Mouse (Mus musculus) granulocyte monocyte progenitor cell, adult 5-6 weeks (primary cell): ENCODE measurements around the gene Palld. TPM values are rescaled to one million over a fixed set of nuclear protein-coding genes. Genes with fewer than 3 reads are reported as not detected.

Experiments used
- ATAC-seq: replicated peaks from 2 replicates; pipeline ENCODE4 v1.8.0; 2016; ENCODE audit warnings: mild to moderate bottlenecking, moderate TSS enrichment, inconsistent platforms; ENCODE audit not compliant: poor library complexity, severe bottlenecking
- total RNA-seq, 2 experiments: library from RNA; stranded (forward) in 1 of 2; stranded (reverse) in 1 of 2; fragments of 200-712, 200-1000 nt in 1 of 2; fragments of >200 nt in 1 of 2; fragmentation: Nextera tagmentation in 1 of 2; gene quantifications; 2 replicates each; pipeline ENCODE4 v1.2.3; 2014 to 2017

The Palld gene
- total RNA-seq, 2 experiments from 2014 or later = not detected

DNA sequence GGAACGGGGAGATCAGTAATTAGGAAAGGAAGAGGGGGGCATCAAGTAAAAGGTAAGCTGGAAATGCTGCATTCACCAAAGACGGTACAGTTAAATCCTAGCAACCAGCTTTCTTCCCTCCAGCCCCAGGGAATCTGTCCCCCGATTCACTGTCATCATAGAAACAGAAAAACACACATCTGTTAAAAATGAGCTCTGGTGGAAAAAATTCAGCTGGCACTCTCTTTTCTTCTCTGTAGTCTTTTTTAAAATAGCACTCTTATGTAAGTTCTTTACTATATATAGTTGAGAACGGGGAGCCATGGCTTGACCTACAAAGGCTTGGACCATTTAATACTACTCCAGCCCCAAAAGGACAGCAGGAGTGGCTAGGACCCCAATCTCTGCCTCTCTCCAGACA is 332.8 kb downstream of the Palld start:
- no peak for ATAC-seq

DNA sequence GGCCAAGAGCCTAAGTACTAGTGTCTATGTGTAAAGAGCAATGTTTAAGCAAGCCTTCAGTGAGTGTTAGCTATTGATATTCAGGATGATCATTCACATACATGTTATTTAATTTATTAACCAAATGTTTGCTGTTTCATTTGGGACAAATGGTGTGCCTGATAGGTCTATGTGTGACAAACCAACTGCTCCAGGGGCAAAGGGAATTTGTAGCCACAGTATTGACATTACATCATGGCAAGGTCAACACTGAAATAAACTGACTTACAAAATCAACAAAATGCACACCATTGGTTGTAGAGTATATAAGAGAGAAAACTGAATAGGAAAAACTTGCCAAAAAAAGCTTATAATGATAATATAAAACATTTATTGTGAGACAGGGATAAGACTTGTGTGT is 333.3 kb downstream of the Palld start:
- no peak for ATAC-seq

DNA sequence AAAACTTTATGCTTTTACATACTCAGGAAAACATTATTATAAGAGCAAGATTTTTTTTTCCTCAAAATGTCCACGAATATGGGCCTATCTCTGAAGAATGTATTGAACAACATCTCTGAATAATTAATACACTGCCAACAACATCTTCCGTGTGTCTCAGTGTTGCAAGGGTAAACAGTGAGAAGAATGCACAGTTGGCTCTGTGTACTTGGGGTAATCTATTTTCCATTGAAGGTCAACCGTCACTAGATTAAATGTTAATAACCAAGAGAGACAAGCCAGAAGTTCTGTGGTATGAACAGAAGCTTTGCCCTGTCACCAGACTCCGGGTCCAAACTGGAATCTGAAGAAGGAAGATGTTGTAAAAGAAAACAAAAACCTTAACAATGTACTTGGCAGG is 339.1 kb downstream of the Palld start:
- no peak for ATAC-seq

DNA sequence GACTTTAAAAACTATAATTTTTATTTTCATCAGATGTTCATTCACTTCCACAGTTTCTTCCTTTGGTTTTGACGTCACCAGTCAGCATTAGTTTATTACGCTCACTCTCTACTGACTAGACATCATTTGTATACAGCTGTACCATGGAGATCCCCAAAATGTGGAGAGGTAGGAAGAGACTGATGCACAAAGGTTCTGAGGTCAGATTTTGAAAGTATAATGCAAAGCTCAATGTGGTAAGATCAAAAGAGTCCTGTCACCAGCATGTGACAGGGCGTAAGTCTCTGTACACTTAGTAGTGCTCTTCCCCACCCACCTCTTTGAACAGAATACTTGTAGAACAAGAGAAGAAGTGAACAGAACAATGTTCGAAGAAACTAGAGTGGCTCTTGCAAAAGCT is 339.9 kb downstream of the Palld start:
- no peak for ATAC-seq

DNA sequence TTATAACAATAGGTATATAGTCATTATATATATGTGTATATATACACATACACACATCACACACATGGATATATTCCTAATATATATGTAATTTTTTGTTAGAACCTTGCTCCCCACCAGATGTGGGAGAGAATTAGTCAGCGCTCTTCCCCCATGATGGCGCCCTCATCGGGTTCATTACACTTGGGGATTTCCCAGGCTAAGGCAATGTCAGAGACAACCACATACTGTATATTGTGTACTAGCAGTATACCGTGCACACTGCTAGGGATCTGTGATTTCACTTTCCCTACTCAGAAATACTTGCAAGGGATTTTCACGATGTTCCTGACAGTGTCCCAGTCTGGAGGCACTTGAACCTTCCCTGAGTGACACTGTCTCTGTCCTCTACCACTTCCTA is 341.3 kb downstream of the Palld start:
- ATAC-seq = no peak

DNA sequence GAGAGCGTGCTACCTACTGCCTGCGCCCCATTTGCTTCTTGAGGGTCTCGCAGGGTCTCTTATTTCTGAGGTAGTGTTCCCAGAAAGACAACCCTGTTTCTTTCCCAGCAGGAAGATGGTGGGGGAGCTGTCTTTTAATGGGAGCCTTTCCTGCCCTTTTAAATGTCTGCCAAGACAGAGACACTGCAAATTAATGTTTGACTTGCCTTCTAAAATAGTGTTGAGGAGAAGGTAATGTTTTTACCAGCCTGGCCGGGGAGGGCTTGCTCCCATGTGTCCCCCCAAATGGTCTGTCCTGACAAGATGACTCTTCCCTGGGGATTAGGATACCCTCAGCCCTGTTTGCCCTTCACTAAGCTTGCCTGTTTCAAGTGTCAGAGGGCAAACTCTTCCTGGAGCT is 342.5 kb downstream of the Palld start:
- no peak for ATAC-seq

DNA sequence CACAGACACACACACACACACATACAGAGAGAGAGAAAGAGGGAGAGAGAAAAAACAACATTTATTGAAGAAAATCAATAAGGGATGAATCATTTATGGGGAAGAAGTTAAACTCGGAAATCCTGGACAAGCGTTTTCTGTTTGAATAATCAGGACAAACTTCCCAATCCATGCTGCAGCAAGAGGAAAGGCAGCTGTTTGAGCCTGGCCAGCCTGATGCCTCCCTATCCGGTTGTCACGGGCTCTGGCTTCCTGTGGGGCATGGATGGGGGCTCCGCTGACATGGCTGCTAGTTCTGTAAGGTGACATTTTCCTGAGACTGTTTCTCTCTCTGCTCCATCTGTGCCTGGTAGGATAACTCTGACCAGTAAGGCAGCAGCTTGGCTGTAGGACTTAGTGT is 343.0 kb downstream of the Palld start:
- ATAC-seq = no peak

DNA sequence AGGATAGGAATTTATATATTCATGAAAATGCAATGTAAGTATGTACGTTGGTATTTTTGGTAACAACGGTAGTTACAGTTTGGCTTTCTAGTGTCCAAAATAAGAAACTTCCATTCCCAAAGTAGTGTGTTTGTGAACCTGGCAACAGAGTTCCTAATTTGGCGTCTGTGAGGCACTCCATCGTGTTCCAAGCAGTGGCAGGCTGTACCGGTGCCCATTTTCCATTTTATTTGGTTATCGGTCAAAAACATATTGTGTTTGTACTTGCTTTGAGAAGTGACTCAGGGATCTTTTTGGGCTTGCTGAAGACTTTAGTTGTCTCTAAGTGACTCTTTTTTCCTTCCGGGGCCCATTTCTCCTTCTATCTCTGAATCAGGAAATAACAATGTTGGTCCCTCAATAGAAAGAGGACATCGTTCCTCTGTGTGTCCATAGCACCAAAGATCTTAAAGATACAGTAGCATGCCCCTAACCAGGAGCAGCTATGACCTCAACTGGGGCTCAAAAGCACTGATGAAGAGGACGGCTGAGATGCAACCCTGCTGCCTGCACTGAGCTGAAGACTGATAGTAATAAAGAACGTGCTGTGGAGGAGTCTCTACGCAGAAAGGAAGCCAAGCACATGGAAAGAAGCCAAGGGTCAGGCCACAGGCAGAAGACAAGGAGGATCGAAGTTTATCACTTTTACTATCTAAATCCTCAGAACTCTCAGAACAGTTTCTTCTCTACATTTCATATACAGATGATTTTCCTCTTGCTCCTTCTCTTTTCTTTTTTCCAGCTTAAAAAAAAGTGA is 344.2 kb downstream of the Palld start:
- peak; percentile 7; the same call in 1 of the 2 replicates for ATAC-seq

DNA sequence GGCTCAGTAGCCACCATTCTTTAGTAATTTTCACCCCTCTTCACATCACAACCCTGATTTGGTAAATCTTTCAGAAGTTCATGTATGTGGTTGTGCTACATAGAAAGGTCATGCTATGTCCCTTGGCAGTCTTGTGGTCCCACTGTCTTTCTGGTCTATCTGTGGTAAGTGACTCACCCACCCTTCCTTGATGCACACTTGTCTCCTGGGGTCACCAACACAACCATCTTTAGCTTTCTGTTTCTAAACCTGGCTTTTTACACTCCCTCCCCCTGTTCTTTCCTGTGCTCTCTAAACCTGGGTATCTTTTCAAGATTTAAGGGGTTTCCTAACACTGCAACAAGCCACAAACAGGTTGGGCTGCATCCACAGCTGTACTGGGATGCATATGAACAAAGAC is 345.5 kb downstream of the Palld start:
- no peak for ATAC-seq

DNA sequence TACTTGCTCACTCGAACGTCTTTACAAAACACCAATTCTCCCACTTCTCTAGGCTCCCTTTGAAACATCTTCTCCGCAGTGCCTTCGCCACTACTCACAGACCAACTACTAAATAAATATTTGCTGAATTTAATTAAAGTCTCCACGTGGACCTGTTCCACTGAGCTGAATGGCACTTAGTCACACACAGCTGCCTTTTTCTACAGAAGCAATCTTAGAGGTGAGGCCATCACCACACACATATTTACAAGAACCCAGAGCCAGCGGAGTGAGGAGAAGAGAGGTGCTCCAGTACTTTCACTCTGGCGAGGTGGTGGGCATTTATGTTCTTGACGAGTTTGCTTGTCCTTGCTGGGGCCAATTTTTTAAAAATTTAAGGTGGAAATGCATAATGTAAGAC is 346.3 kb downstream of the Palld start:
- ATAC-seq = no peak

DNA sequence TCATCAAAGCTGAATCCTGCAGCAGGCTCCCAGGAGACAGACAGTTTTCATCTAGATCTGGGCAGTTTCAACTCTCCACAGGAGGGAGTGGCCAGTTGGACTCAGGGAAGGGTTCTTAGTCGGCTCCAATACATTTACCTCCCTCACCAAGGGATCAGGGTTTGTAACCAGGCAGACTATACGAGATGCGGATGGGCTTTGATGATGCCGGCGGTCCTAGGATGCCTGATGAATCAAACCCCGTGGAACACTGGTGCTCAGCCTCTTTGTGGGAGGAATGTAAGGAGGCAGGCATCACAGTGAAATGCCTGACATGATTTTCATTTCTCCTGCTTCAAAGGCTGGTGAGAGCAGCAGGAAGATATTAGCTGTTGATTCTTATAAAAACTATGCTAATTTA is 347.1 kb downstream of the Palld start:
- no peak for ATAC-seq

DNA sequence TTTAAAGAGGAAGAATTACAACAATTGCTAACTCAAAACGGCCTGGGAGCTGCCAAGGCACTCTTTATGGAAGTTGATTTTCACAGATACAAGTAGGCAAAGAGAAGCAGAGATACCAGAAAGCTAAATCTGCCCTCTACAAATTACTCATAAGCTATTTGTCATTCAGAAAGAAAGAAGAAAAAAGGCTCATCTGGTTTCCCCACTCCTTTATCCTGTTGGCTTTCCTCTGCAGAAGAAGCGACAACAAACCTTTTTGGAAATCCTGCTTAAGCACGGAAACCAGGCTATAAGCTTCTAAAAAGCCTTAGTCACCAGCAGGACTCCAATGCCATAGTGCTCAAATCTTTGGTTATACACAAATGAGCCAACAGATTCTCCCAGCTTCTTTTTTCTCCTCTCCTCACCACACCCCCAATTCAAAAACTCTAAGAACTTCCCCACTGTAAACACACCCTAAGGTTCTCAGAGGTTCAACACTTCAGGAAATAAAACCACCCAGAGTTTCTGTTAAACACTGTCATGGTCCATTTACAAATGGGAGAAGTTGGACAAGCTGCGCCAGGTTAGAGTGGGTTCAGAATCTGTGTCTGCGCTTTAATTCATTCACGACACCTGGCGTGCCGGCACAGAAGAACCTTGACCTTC is 349.6 kb downstream of the Palld start:
- ATAC-seq = no peak

DNA sequence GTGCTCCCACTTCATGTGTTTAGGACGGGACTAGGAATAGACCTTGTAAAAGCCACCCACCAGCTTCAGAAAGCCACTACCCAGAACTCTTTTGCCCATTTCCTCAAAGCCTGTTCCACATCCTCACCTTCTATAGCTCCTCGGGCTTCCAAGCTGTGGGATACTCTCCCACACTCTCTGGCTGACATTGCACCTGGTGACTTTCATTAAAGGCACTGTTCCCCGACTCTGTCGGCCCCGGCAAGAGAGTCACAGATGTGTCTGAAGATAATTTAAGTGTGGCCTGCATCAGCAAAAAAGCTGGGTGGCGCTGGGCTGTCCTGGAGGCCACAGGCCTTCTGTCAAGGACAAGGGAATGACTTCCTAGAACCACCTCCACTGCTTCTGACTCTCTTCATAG is 350.3 kb downstream of the Palld start:
- ATAC-seq = no peak

DNA sequence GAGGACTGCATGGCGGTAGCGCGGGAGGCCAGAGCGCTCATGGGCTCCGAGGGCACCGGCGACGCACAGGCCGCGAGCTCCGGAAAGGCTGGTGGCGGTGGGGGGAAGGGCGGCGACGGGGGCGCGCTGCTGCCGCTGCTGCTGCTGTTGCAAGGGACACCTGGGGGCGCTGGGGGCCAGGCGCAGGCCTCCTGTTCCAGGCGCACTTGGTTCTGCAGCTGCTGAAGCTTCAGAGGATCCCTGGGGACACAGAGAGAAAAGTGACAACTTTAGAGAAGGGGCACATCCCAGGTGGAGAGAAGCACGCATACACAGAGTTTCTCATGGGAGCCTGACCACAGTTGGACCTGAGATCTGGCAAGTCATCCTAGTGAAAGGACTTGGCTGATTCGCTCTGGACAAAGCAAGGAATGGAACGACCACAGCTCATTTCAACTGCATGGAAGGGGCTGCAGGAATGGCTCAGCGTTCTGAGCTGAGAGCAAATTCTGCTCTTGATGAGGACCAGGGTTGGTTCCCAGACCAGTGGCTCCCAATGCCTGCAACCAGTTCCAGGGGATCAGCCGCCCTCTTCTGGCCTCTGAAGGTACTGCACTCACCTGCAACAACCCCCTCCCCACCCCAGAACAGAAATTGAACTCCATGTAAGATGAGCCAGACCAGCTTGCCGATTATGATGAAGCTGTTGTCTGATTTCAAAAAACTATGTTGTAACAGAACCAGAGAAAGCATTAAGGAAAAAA is 352.3 kb downstream of the Palld start:
- ATAC-seq = 0 out of 2 replicates have a peak, but pooled peaks have one; percentile 48

DNA sequence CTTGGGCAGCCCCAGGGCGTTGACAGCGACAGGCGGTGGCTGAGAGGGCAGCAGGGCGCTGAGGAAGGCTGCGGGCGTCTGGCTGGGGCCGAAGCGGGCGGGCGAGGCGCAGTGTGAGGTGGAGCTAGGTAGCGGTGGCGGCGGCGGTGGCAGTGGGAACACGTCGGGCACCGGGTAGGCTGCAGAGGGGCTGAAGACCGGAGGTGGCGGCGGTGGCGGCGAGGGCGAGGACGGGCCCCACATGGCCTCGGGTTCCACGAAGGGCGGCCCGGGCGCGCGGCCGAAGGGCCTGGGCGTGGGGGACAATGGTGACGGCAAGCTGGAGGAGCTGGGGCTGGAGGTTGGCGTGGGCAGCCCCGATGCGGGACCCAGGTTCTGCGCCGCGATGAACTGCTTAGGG is 352.9 kb downstream of the Palld start:
- no peak for ATAC-seq

DNA sequence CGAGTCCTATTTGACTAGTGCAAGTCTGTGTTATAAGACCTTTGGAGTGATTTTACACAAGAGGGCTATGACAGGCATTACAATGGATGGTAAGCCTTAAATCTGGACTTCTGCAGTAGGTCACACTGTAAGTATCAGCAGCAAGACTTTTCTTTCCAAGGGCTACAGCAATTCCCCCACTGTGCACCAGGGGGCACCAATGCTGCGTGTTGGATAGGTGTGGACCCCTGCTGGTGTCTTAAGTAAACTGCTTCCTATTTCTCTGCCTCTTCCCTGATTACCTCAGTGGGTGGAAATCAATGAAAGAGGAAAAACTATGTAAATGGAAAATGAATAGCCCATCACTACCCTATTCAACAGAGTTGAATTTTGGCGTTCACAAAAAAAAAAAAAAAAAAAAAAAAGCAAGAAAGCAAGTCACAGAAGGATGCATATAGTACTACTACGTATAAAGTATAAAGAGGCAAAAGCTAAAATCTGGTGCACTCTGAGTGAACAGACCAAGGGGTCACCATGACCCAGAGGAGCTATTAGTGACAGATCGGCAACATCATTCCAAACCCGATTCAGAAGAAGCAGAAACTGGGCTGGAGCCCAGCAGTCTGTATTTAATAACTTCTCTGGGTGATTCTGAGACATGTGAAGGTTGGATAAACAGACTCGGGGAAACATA is 362.5 kb downstream of the Palld start:
- peak; percentile 99 for ATAC-seq

DNA sequence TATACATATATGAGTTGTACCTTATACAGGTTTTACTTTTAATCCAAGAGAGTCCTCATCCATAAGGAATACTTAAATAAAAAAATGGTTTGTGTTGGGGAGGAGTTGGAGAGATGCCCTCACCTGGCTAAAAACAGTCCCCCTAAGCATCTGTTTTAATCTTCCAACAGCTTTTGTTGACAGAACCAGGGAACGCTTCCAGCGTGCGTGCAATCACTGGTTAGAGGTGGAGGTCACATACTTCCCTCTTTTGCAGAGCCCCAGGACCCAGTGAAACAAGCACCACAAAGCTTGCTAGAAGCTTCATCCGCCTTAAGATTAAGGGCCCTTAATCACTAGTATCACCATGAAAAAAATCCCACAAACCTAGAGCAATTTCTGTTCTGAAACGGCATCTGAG is 365.0 kb downstream of the Palld start:
- no peak for ATAC-seq

DNA sequence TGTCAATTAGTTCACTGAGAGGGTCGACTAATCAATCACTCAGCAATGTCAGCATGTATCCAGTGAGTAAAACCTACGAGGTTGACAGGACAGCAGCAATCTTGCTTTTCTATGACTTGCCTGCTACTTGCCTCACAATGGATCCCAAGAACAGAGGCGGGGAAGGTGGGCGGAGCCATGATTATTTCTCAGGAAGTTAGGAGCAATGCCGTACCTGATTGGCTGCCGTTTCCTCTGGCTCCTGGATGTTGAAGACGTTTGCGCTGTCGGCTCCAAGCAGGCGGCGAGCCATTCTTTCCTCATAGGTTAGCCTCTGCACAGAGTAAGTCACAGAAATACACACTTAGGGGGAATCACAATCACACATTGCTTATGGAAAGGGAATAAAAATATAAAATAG is 367.0 kb downstream of the Palld start:
- ATAC-seq = no peak

DNA sequence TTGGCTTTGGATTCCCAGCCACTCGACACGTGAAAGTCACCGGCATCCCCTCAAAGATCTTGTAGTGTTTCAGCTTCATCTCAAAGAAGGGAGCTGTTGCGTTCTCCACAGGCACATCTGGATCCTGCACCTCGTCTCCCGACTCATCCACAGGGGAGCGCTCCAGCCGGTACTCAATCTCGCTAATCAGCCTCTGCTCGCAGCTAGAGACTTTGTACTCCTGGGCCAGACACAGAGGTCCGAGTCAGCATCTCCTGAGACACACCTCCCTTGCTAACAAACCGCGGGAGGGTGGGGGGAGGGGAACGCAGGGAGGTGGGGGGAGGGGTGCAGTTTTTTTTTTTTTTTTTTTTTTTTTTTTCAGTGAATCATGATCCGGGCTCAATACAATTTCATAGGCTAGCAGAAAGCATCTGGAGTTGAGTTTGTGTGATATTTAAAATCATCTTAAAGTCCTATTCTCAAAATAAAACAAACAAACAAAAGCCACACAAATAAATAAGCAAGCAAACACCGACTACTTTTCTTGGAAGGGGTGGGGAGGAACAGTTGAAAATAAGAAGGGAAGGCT is 369.0 kb downstream of the Palld start:
- no peak for ATAC-seq

DNA sequence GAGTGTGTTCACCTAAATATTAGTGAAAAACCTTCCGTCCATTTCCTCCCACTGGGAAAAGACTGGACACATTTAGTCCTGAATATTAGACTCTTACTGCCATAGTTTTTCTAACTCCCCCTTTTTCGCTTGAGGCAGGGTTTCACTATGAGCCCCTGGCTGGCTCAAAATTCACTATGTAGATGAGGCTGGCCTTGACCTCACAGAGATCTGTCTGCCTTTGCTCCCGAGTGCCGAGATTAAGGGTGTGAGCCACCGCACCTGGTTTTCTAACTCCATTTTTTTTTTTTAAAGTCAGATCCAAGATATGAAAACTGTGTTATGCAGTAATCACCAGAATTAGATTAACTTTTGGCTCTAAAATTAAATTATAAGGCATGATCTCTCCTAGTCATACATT is 369.7 kb downstream of the Palld start:
- no peak for ATAC-seq
